Mouse (Mus musculus): ENCODE measurements around the gene Gm5565.
"Not testable (repeated sequence)": the region's sequence is repeated elsewhere in the genome, so short reads cannot be mapped to it uniquely, and the experiment has no call there.

GRCm38 (mm10) chr5:146187441-146187840 is 27.1 kb upstream of the Gm5565 start:
- peak; percentile 73; the same call in 1 of the 2 replicates for TF ChIP-seq CTCF (IDR thresholded peaks at IDR 0.05; ENCODE audit: borderline replicate concordance, insufficient read depth, low read length)
- TF ChIP-seq POLR2A (IDR thresholded peaks at IDR 0.05; ENCODE audit: low read depth, low read length), result not testable (repeated sequence)

Data from embryonic fibroblast, embryonic 13.5 days (primary cell).